Mouse (Mus musculus): Measurements from ENCODE around the gene Zfp213. TPM values are rescaled to one million over a fixed set of nuclear protein-coding genes. Genes with fewer than 3 reads are reported as not detected.
"Not testable (repeated sequence)": the region's sequence is repeated elsewhere in the genome, so short reads cannot be mapped to it uniquely, and the experiment has no call there.

The Zfp213 gene
- polyA plus RNA-seq, 1 experiment = 13.0 TPM

- TF ChIP-seq MAX (IDR thresholded peaks at IDR 0.05) = no peak
- TF ChIP-seq MYOG (IDR thresholded peaks at IDR 0.05; ENCODE audit: control insufficient read depth, extremely low read depth, insufficient read length) = no peak
- TF ChIP-seq MYOD1 (IDR thresholded peaks at IDR 0.05; ENCODE audit: control insufficient read depth, insufficient read length, low read depth) = no peak
- no peak for TF ChIP-seq USF1 (IDR thresholded peaks at IDR 0.05; ENCODE audit: low read depth)
- TF ChIP-seq CTCF (IDR thresholded peaks at IDR 0.05; ENCODE audit: control insufficient read depth, insufficient read depth, insufficient read length) = no peak
- TF ChIP-seq FOSL1 (IDR thresholded peaks at IDR 0.05; ENCODE audit: insufficient read depth, low read length, poor library complexity, severe bottlenecking) = no peak
- TF ChIP-seq CEBPB (IDR thresholded peaks at IDR 0.05; ENCODE audit: low read depth) = no peak
- H3K4me3 ChIP-seq (ENCODE audit: insufficient read depth, poor library complexity, severe bottlenecking) = no peak overlapping the region
- H3K36me3 ChIP-seq (ENCODE audit: control insufficient read depth, insufficient read depth) = no peaks in the 10 kb centered on the region
- no peaks in the 10 kb centered on the region for H3K79me2 ChIP-seq (ENCODE audit: control insufficient read depth, insufficient read depth)
- no peaks in the 10 kb centered on the region for H3K27me3 ChIP-seq (ENCODE audit: control insufficient read depth, insufficient read depth, insufficient read length)
- no peaks in the 10 kb centered on the region for H3K79me3 ChIP-seq (ENCODE audit: low read depth)
- H3ac ChIP-seq (ENCODE audit: control insufficient read depth, insufficient read length, low read depth) = no peak overlapping the region
These were observed 25.6 kb downstream of the Zfp213 start for GRCm38 (mm10) chr17:23538299-23539015.

GRCm38 (mm10) chr17:23537554-23538255 is 26.3 kb downstream of the Zfp213 start:
- Histone ChIP-seq H3K27me3 (ENCODE audit: control insufficient read depth, insufficient read depth, insufficient read length) (no peaks in the 10 kb centered on the region), H3K4me3 (ENCODE audit: insufficient read depth, poor library complexity, severe bottlenecking) (no peak overlapping the region)

GRCm38 (mm10) chr17:23535046-23535788 is 28.8 kb downstream of the Zfp213 start:
- H3K27me3 ChIP-seq (ENCODE audit: control insufficient read depth, insufficient read depth, insufficient read length); H3K79me3 ChIP-seq (ENCODE audit: low read depth); H3K36me3 ChIP-seq (ENCODE audit: control insufficient read depth, insufficient read depth); H3ac ChIP-seq (ENCODE audit: control insufficient read depth, insufficient read length, low read depth); H3K4me3 ChIP-seq (ENCODE audit: insufficient read depth, poor library complexity, severe bottlenecking); H3K79me2 ChIP-seq (ENCODE audit: control insufficient read depth, insufficient read depth): not testable (repeated sequence)

More at GRCm38 (mm10) chr17:23537554-23538255, 26.3 kb downstream of the Zfp213 start:
- Histone ChIP-seq H3ac (ENCODE audit: control insufficient read depth, insufficient read length, low read depth) (no peak overlapping the region), H3K79me2 (ENCODE audit: control insufficient read depth, insufficient read depth) (no peaks in the 10 kb centered on the region), H3K36me3 (ENCODE audit: control insufficient read depth, insufficient read depth) (no peaks in the 10 kb centered on the region), H3K79me3 (ENCODE audit: low read depth) (no peaks in the 10 kb centered on the region)
- TF ChIP-seq MAX (IDR thresholded peaks at IDR 0.05) (no peak), CTCF (IDR thresholded peaks at IDR 0.05; ENCODE audit: control insufficient read depth, insufficient read depth, insufficient read length) (no peak), MYOD1 (IDR thresholded peaks at IDR 0.05; ENCODE audit: control insufficient read depth, insufficient read length, low read depth) (no peak), USF1 (IDR thresholded peaks at IDR 0.05; ENCODE audit: low read depth) (no peak), MYOG (IDR thresholded peaks at IDR 0.05; ENCODE audit: control insufficient read depth, extremely low read depth, insufficient read length) (no peak)

- H3K36me3 ChIP-seq (ENCODE audit: control insufficient read depth, insufficient read depth); H3K4me3 ChIP-seq (ENCODE audit: insufficient read depth, poor library complexity, severe bottlenecking); H3K79me2 ChIP-seq (ENCODE audit: control insufficient read depth, insufficient read depth); H3K79me3 ChIP-seq (ENCODE audit: low read depth); H3K27me3 ChIP-seq (ENCODE audit: control insufficient read depth, insufficient read depth, insufficient read length); H3ac ChIP-seq (ENCODE audit: control insufficient read depth, insufficient read length, low read depth): not testable (repeated sequence)
These were observed 30.2 kb downstream of the Zfp213 start for GRCm38 (mm10) chr17:23533591-23534490.

- not testable (repeated sequence) for H3K79me2 ChIP-seq (ENCODE audit: control insufficient read depth, insufficient read depth); H3K4me3 ChIP-seq (ENCODE audit: insufficient read depth, poor library complexity, severe bottlenecking); H3K27me3 ChIP-seq (ENCODE audit: control insufficient read depth, insufficient read depth, insufficient read length); H3ac ChIP-seq (ENCODE audit: control insufficient read depth, insufficient read length, low read depth); H3K79me3 ChIP-seq (ENCODE audit: low read depth); H3K36me3 ChIP-seq (ENCODE audit: control insufficient read depth, insufficient read depth)
These were observed 32.6 kb downstream of the Zfp213 start for GRCm38 (mm10) chr17:23531408-23531807.

- H3K79me3 ChIP-seq (ENCODE audit: low read depth); H3K4me3 ChIP-seq (ENCODE audit: insufficient read depth, poor library complexity, severe bottlenecking); H3ac ChIP-seq (ENCODE audit: control insufficient read depth, insufficient read length, low read depth); H3K27me3 ChIP-seq (ENCODE audit: control insufficient read depth, insufficient read depth, insufficient read length); H3K36me3 ChIP-seq (ENCODE audit: control insufficient read depth, insufficient read depth); H3K79me2 ChIP-seq (ENCODE audit: control insufficient read depth, insufficient read depth): not testable (repeated sequence)
These were observed 40.9 kb downstream of the Zfp213 start for GRCm38 (mm10) chr17:23522941-23523732.
